Mouse (Mus musculus): ENCODE data around the gene 1700014D04Rik. TPM values are rescaled to one million over a fixed set of nuclear protein-coding genes. Genes with fewer than 3 reads are reported as not detected.
"Not testable (repeated sequence)": the region's sequence is repeated elsewhere in the genome, so short reads cannot be mapped to it uniquely, and the experiment has no call there.

The 1700014D04Rik gene
- polyA plus RNA-seq (2014; fragmentation: Nextera tagmentation; extraction: Ambion mirVana), result 0.27 TPM in 1 of 2 replicates, not detected in the other

GRCm38 (mm10) chr13:59746711-59747110, at the start of gene 1700014D04Rik:
TSS of gene 1700014D04Rik (minus strand) at chr13:59746752.
- Histone ChIP-seq H3K4me3 (ENCODE audit: control insufficient read depth in 1 of 2, insufficient read depth in 1 of 2, low read depth in 1 of 2, low read length in 2 of 2) (no peak within 1 kb of the TSS), H3K9ac (ENCODE audit: low read length) (no peak within 1 kb of the TSS), H3K36me3 (ENCODE audit: control insufficient read depth, insufficient read depth, low read length) (no peaks in the 10 kb centered on the region), H3K4me2 (ENCODE audit: low read length) (no peak within 1 kb of the TSS), H3K9me3 (ENCODE audit: control insufficient read depth, low read length) (no peaks in the 10 kb centered on the region), H3K4me1 (ENCODE audit: control insufficient read depth in 2 of 2, insufficient read depth in 2 of 2, low read length in 2 of 2) (no peaks in the 10 kb centered on the region), H3K27me3 (ENCODE audit: control insufficient read depth, insufficient read depth, low read length) (no peaks in the 10 kb centered on the region), H3K27ac (replicated peaks in 1 of 2; ENCODE audit: control insufficient read depth in 1 of 2, insufficient read depth in 1 of 2, low read depth in 2 of 2, low read length in 2 of 2) (no peak within 1 kb of the TSS)
- WGBS, result 79% methylated on average over 9 of the region's 9 CpGs
- 0 out of 2 replicates have a peak, but pooled peaks have one; percentile 36 for ATAC-seq (ENCODE audit: insufficient number of reproducible peaks, insufficient read depth, low FRiP score, low read depth)

GRCm38 (mm10) chr13:59795807-59796465, 49.4 kb upstream of the 1700014D04Rik start:
- H3K4me1 ChIP-seq (ENCODE audit: control insufficient read depth in 2 of 2, insufficient read depth in 2 of 2, low read length in 2 of 2), result no peaks in the 10 kb centered on the region
- 0 out of 2 replicates have a peak, but pooled peaks have one; percentile 6 for ATAC-seq (ENCODE audit: insufficient number of reproducible peaks, insufficient read depth, low FRiP score, low read depth)
- no peaks in the 10 kb centered on the region for H3K27me3 ChIP-seq (ENCODE audit: control insufficient read depth, insufficient read depth, low read length)
- H3K27ac ChIP-seq (replicated peaks in 1 of 2; ENCODE audit: control insufficient read depth in 1 of 2, insufficient read depth in 1 of 2, low read depth in 2 of 2, low read length in 2 of 2), result no peak overlapping the region
- WGBS, result 94% methylated on average over 6 of the region's 6 CpGs
- no peak overlapping the region for H3K4me2 ChIP-seq (ENCODE audit: low read length)
- peaks cover 99% of the 10 kb centered on the region for H3K36me3 ChIP-seq (ENCODE audit: control insufficient read depth, insufficient read depth, low read length)
- H3K9ac ChIP-seq (ENCODE audit: low read length), result no peak overlapping the region
- no peaks in the 10 kb centered on the region for H3K9me3 ChIP-seq (ENCODE audit: control insufficient read depth, low read length)
- no peak overlapping the region for H3K4me3 ChIP-seq (ENCODE audit: control insufficient read depth in 1 of 2, insufficient read depth in 1 of 2, low read depth in 1 of 2, low read length in 2 of 2)

- ATAC-seq (ENCODE audit: insufficient number of reproducible peaks, insufficient read depth, low FRiP score, low read depth), result no peak
- no peak overlapping the region for H3K9ac ChIP-seq (ENCODE audit: low read length)
- WGBS, result 83% methylated on average over 1 of the region's 1 CpGs
- H3K4me3 ChIP-seq (ENCODE audit: control insufficient read depth in 1 of 2, insufficient read depth in 1 of 2, low read depth in 1 of 2, low read length in 2 of 2), result no peak overlapping the region
- H3K27me3 ChIP-seq (ENCODE audit: control insufficient read depth, insufficient read depth, low read length), result no peaks in the 10 kb centered on the region
- no peak overlapping the region for H3K27ac ChIP-seq (replicated peaks in 1 of 2; ENCODE audit: control insufficient read depth in 1 of 2, insufficient read depth in 1 of 2, low read depth in 2 of 2, low read length in 2 of 2)
- H3K4me2 ChIP-seq (ENCODE audit: low read length), result no peak overlapping the region
- peaks cover 99% of the 10 kb centered on the region for H3K36me3 ChIP-seq (ENCODE audit: control insufficient read depth, insufficient read depth, low read length)
- H3K4me1 ChIP-seq (ENCODE audit: control insufficient read depth in 2 of 2, insufficient read depth in 2 of 2, low read length in 2 of 2), result no peaks in the 10 kb centered on the region
- no peaks in the 10 kb centered on the region for H3K9me3 ChIP-seq (ENCODE audit: control insufficient read depth, low read length)
These were observed 48.2 kb upstream of the 1700014D04Rik start for GRCm38 (mm10) chr13:59794786-59795185.

GRCm38 (mm10) chr13:59782145-59782544, 35.6 kb upstream of the 1700014D04Rik start, which contains the start of gene Gm49354:
TSS of gene Gm49354 (minus strand) at chr13:59782245.
- Histone ChIP-seq H3K4me1 (ENCODE audit: control insufficient read depth in 2 of 2, insufficient read depth in 2 of 2, low read length in 2 of 2) (no peaks in the 10 kb centered on the region), H3K27ac (replicated peaks in 1 of 2; ENCODE audit: control insufficient read depth in 1 of 2, insufficient read depth in 1 of 2, low read depth in 2 of 2, low read length in 2 of 2) (no peak within 1 kb of the TSS), H3K9ac (ENCODE audit: low read length) (no peak within 1 kb of the TSS), H3K4me3 (ENCODE audit: control insufficient read depth in 1 of 2, insufficient read depth in 1 of 2, low read depth in 1 of 2, low read length in 2 of 2) (no peak within 1 kb of the TSS), H3K9me3 (ENCODE audit: control insufficient read depth, low read length) (no peaks in the 10 kb centered on the region), H3K36me3 (ENCODE audit: control insufficient read depth, insufficient read depth, low read length) (peaks cover 98% of the 10 kb centered on the region), H3K4me2 (ENCODE audit: low read length) (no peak within 1 kb of the TSS), H3K27me3 (ENCODE audit: control insufficient read depth, insufficient read depth, low read length) (no peaks in the 10 kb centered on the region)
- WGBS, result 81% methylated on average over 7 of the region's 7 CpGs
- ATAC-seq (ENCODE audit: insufficient number of reproducible peaks, insufficient read depth, low FRiP score, low read depth), result no peak

- H3K27ac ChIP-seq (replicated peaks in 1 of 2; ENCODE audit: control insufficient read depth in 1 of 2, insufficient read depth in 1 of 2, low read depth in 2 of 2, low read length in 2 of 2); H3K4me3 ChIP-seq (ENCODE audit: control insufficient read depth in 1 of 2, insufficient read depth in 1 of 2, low read depth in 1 of 2, low read length in 2 of 2); H3K4me2 ChIP-seq (ENCODE audit: low read length); H3K4me1 ChIP-seq (ENCODE audit: control insufficient read depth in 2 of 2, insufficient read depth in 2 of 2, low read length in 2 of 2); H3K27me3 ChIP-seq (ENCODE audit: control insufficient read depth, insufficient read depth, low read length); H3K9ac ChIP-seq (ENCODE audit: low read length); ATAC-seq (ENCODE audit: insufficient number of reproducible peaks, insufficient read depth, low FRiP score, low read depth); H3K9me3 ChIP-seq (ENCODE audit: control insufficient read depth, low read length): not testable (repeated sequence)
- WGBS, result 95% methylated on average over 1 of the region's 1 CpGs
- H3K36me3 ChIP-seq (ENCODE audit: control insufficient read depth, insufficient read depth, low read length), result peaks cover 97% of the 10 kb centered on the region
These were observed 33.3 kb upstream of the 1700014D04Rik start for GRCm38 (mm10) chr13:59779744-59780264.

- WGBS, result 83% methylated on average over 4 of the region's 4 CpGs
- Histone ChIP-seq H3K4me3 (ENCODE audit: control insufficient read depth in 1 of 2, insufficient read depth in 1 of 2, low read depth in 1 of 2, low read length in 2 of 2) (no peak overlapping the region), H3K4me1 (ENCODE audit: control insufficient read depth in 2 of 2, insufficient read depth in 2 of 2, low read length in 2 of 2) (peaks cover 3% of the 10 kb centered on the region in 2 experiments), H3K9ac (ENCODE audit: low read length) (no peak overlapping the region), H3K27ac (replicated peaks in 1 of 2; ENCODE audit: control insufficient read depth in 1 of 2, insufficient read depth in 1 of 2, low read depth in 2 of 2, low read length in 2 of 2) (no peak overlapping the region), H3K4me2 (ENCODE audit: low read length) (no peak overlapping the region), H3K36me3 (ENCODE audit: control insufficient read depth, insufficient read depth, low read length) (peaks cover 95% of the 10 kb centered on the region), H3K27me3 (ENCODE audit: control insufficient read depth, insufficient read depth, low read length) (no peaks in the 10 kb centered on the region), H3K9me3 (ENCODE audit: control insufficient read depth, low read length) (no peaks in the 10 kb centered on the region)
- ATAC-seq (ENCODE audit: insufficient number of reproducible peaks, insufficient read depth, low FRiP score, low read depth), result no peak
These were observed 32.7 kb upstream of the 1700014D04Rik start for GRCm38 (mm10) chr13:59779213-59779612.

- H3K27ac ChIP-seq (replicated peaks in 1 of 2; ENCODE audit: control insufficient read depth in 1 of 2, insufficient read depth in 1 of 2, low read depth in 2 of 2, low read length in 2 of 2), result peak overlapping the region; percentile 64 to 77
- no peaks in the 10 kb centered on the region for H3K9me3 ChIP-seq (ENCODE audit: control insufficient read depth, low read length)
- peaks cover 78% of the 10 kb centered on the region for H3K36me3 ChIP-seq (ENCODE audit: control insufficient read depth, insufficient read depth, low read length)
- WGBS, result 42% methylated on average over 3 of the region's 3 CpGs
- no peak overlapping the region for H3K4me3 ChIP-seq (ENCODE audit: control insufficient read depth in 1 of 2, insufficient read depth in 1 of 2, low read depth in 1 of 2, low read length in 2 of 2)
- no peak overlapping the region for H3K9ac ChIP-seq (ENCODE audit: low read length)
- H3K27me3 ChIP-seq (ENCODE audit: control insufficient read depth, insufficient read depth, low read length), result no peaks in the 10 kb centered on the region
- H3K4me1 ChIP-seq (ENCODE audit: control insufficient read depth in 2 of 2, insufficient read depth in 2 of 2, low read length in 2 of 2), result peaks cover 10 to 14% of the 10 kb centered on the region in 2 experiments
- H3K4me2 ChIP-seq (ENCODE audit: low read length), result 0 out of 2 replicates have a peak overlapping the region, but pooled peaks have one; percentile 1
- no peak for ATAC-seq (ENCODE audit: insufficient number of reproducible peaks, insufficient read depth, low FRiP score, low read depth)
These were observed 28.6 kb upstream of the 1700014D04Rik start for GRCm38 (mm10) chr13:59775168-59775567.
